Mouse (Mus musculus) cerebellum, adult 18-20 months (tissue): ENCODE measurements around the gene Rragd.
"Not testable (repeated sequence)": the region's sequence is repeated elsewhere in the genome, so short reads cannot be mapped to it uniquely, and the experiment has no call there.

Source experiments
- DNase-seq, 2 experiments: peaks; one replicate each; pipeline ENCODE4 v3.0.0; 2021

Gene Rragd

DNA sequence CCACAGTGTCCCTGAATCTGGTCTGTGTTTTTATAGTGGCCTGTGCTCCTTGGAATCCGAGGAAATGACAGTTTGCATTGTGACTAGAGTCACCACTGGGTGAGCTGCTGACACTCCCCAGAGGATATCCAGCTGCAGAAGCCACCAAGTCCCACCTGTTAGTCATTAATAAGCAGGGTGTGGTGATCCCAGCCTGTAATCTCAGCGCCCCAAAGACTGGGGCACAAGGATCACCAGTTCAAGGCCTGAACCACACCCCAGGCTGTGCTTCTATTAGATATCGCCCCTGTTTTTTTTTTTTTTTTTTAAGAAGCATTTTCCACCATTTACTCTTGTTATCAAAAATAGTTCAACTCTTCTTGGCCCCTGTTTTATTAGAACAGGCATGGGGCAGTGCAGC is 4.2 kb downstream of the Rragd start:
- no peak for DNase-seq

GRCm38 (mm10) chr4:32989346-32989745 is 6.5 kb downstream of the Rragd start:
- peak; percentile 54 to 56 for DNase-seq

- DNase-seq, result no peak
Measured at GRCm38 (mm10) chr4:32994168-32994567, 11.3 kb downstream of the Rragd start.

DNA sequence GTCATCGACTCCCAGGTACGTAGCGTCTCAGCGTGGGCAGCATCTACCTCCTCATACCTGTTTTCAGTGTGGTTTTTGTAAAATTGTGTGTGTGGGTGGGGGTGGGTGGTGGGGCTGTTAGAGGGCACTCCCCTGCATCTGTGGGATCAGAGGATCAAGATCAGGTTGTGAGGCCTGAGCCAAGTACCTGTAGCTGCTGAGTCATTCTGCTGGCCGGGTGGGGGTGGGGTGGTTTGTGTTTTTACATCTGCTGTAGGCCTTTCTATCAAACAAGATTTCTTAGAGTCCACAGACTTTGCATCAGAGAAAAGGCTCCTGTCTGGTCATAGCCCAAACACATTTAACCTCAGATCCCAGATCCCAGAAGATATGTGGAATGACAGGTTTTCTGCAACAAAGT is 13.2 kb downstream of the Rragd start:
- DNase-seq, result no peak

DNA sequence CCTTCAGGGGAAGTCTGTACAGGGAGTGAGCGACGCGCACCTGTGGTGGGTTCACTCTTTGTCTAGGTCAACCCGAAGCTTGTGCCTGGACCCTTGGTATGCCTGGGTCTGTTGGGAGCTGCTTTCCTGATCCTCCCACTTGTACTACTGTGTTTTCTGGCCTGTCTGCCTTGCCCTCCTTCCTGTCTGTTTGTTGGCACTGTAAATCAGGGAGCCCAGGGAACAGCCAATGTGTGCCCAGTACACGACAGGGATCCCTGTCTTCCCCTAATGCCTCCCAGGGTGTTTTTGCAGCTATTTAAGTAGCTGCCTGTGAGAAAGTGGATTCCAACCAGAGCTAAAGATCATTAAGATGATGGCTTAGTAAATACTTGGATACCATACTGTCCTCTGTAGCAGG is 14.7 kb downstream of the Rragd start:
- no peak for DNase-seq

DNA sequence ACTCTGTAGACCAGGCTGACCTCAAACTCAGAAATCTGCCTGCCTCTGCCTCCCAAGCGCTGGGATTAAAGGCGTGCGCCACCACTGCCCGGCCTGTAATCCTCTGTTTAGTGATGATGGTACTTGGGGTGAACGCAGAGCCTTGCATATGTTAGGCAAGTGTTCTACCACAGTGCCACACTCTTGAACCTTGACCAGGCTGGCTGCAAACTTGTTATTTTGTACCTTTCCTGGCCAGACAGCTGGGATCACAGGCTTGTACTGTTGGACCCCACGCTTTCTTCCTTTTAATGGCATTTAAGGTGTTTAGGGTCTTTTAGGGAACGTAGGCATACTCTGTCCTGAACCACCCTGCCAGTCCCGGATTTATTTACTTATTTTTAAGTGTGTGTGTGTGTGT is 16.2 kb downstream of the Rragd start:
- no peak for DNase-seq

- DNase-seq, result no peak
Measured at GRCm38 (mm10) chr4:33002081-33002480, 19.2 kb downstream of the Rragd start.

DNA sequence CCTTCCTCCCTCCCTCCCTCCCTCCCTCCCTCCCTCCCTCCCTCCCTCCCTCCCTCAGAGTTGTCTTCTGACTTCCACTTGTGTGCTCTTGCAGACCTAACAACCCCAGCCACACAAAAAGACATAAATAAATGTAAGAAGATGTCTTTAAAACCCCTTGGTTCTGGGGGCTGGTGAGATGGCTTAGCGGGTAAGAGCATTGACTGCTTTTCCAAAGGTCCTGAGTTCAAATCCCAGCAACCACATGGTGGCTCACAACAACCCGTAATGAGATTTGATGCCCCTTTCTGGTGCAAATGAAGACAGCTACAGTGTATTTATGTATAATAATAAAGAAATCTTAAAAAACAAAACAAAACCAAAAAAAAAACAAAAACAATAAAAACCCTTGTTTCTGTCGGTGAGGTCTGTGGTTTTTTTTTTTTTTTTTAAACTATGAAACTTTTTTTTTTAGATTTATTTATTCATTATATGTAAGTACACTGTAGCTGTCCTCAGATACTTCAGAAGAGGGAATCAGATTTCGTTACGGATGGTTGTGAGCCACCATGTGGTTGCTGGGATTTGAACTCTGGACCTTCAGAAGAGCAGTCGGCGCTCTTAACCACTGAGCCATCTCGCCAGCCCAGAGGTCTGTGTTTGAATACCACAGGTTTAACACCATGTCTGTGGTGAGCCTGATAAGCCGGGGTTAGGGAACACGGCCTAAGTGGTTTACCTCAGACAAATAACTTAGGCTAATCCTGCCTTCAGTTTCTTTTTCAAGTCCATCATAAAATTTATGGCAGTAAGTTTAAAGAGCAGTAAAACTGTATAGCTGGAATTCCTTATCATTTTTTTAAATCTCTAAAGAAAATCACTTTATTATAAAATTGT is 23.0 kb downstream of the Rragd start:
- DNase-seq, result not testable (repeated sequence)

DNA sequence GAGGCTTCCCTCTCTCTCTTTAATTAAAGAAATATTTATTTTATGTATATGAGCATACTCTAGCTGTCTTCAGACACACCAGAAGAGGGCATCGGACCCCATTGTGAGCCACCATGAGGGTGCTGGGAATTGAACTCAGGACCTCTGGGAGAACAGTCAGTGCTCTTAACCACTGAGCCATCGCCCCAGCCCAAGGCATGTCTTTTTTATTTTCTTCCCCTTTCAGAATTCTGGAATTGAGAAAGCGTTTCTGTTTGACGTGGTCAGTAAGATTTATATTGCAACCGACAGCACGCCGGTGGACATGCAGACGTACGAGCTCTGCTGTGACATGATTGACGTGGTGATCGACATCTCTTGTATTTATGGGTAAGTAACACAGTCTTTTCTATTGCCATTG is 24.0 kb downstream of the Rragd start:
- DNase-seq, result no peak

DNA sequence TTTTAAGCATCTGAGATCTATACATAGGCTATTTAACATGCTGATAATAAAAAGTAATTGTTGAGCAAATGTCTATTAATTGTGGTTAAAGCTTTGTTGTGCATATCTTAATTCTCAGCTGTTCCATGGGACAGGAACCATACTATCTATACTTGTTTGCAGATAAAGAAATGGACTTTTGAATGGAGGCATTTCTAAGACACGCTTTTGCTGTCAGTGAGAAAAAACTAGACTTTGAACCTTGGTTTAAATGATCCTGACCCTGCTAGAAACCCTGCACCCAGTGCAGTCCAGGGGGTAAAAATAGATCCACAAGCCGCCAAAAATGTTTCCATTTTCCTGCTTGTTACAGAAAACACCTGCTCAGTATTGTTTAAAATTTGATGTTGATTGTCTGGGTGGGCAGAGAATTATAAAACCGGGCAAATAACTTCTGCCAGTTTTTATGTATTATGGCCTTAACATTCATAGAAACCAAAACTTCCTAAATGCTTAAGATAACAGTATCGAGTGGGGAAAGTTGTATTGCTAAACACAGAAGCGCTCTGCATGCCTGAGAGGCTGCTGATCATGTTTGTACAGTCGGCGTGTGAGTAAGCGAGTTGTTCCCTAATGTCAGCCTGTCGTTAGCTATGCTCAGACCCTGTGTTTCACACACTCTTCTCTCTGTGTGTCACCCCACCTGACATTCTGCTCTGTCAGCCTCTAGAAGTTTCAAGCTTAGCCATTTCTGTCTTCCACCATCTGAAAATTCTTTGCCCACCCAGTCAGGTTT is 24.8 kb downstream of the Rragd start:
- no peak for DNase-seq

DNA sequence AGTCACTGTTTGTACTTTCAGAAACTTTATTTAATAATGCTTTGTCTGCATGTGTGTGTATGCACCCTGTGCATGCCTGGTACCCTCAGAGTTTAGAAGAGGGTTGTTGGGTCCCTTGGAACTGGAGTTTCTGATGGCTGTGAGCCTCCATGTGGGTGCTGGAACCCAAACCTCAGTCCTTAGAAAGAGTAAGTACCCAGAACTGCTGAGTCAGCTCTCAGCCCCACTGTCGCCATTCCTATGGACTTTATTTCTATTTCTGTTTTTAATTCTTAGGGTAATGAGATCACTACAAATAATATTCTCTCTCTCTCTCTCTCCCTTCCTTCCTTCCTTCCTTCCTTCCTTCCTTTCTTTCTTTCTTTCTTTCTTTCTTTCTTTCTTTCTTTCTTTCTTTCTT is 27.2 kb downstream of the Rragd start:
- no peak for DNase-seq

GRCm38 (mm10) chr4:33012484-33012883 is 29.6 kb downstream of the Rragd start:
- DNase-seq, result no peak

- peak; percentile 87 to 91 for DNase-seq
Measured at GRCm38 (mm10) chr4:33018361-33018999, 35.6 kb downstream of the Rragd start.

DNA sequence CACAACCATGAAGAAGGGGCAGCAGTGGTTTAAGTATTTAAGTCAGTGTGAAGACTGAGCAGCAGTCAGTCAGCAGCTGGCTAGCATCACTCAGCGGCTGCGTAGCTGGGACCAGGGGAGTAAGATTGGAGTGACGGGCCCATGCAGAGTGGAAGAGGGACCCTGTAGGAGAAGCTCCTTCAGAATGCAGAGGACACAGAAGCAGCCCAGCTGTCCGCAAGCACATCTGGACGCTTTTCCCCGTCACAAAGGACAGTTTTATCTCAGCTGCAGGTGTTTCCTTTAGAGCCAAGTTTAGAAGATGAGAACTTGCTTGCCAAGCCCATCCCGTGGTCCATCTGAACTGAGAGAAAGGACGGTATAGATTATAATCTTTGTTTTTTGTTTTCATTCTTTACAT is 41.6 kb downstream of the Rragd start:
- DNase-seq, result no peak

DNA sequence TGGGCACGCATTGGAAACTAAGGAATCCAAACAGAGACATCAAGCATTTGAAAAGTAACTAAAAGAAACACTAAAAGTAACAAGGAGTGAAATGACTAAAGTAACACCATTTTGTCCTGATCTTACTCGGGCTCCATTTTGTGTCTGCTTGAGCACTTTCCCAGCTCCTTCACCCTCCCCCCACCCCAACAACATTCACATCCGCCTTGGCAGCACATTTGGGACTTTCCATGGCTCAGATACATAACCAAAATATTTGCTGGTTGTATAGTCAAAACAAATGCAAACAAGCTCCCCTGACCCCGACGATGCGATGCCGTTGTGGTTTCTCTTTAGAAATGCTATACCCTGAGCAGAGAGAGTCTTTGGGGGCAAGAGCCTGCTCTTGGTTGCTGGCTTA is 46.3 kb downstream of the Rragd start:
- DNase-seq, result no peak

GRCm38 (mm10) chr4:33030264-33031194 is 47.7 kb downstream of the Rragd start:
- DNase-seq, result peak; percentile 30 to 42

- peak; percentile 87 to 95 for DNase-seq
Measured at GRCm38 (mm10) chr4:33031195-33031960, 48.5 kb downstream of the Rragd start, which contains the start of gene Ube2j1. Gene Ube2j1 (plus strand): TSS chr4:33031416.

DNA sequence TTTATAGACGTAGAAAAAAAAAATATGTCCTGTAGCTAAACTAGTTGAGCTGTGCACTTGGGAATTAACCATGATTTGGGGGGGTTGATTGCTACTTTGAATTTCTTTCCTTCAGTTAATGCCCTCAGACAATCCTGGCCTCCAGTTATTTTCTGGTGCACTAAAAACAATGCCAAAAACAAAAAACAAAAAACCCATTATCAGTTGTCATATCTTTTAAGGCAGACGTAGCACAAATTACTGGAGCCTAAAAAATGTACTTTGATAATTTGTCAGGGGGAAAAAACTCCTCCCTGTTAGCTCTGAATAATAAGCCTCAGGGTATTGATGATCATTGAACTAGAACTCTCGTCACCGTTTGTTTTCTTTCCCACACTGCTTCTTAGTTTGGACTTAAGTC is 49.2 kb downstream of the Rragd start:
- no peak for DNase-seq

DNA sequence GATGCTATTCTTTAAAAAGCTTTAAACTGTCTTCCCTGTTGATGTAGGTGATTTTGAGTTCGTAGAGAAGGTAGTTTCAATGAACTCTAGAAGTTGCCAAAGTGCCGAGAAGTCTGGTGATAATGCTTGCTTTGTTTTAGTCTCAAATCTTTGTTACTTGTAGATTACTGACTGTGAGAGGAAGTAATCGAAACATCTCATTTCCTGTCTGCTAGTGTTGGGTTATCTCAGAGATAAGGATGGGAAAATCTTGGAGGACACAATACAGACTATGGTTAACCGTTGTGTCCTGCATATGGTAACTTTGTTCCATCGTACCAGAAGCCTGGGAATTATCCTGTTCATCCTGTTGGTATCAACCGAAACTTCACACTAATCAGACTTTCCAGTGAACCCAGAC is 50.7 kb downstream of the Rragd start:
- DNase-seq, result no peak

DNA sequence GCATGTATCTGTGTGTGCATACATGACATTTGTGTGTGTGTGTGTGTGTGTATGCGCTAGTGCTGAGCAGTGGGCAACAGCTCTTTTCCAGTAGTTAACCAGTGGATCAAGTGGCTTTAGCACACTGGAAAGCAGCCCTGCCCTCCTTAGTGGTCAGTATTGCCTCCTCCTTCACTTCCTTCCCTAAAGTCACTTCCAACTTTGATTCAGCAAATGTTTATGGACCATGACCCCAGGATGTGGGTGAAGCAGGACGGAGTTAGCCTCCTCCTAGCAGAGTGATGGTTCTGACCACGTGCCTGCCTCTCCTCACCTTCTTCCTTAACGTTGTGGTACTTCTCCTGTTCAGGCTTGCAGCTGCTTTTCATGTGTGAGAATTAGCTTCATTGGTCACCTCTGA is 57.0 kb downstream of the Rragd start:
- no peak for DNase-seq

DNA sequence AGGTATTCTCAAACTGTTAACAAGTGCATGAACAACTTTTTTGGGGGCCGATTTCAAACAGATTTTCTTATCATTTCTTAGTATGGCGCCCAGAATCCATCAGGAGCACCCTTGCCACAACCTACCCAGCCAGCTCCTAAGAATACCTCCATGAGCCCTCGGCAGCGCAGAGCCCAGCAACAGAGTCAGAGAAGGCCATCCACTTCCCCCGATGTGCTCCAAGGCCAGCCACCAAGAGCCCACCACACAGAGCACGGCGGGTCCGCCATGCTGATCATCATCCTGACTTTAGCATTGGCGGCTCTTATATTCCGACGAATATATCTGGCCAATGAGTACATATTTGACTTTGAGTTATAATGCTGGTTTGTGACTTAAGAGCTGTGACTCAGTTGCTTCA is 66.8 kb downstream of the Rragd start:
- DNase-seq, result no peak

DNA sequence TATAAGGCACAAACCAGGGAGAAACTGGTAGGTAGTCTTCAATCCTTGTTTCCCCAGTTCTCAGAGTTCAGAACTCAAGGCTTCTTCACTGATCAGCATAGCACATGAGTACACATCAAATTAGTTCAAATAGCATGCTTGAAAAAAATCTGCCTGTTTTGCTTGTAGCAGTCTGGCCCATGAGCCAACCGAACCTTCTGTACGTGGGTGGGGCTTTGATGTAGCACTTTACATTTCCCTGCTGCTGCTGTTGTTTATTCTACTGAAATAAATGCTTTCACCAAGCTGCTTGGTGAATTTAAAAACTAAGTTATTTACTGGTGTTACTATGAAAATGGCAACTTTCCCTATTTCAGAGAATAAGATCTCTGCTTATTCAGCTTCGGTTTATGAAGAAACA is 69.2 kb downstream of the Rragd start:
- DNase-seq, result no peak
